Mouse (Mus musculus) brain, adult 10 weeks (tissue): ENCODE measurements around the gene Asl. TPM values are rescaled to one million over a fixed set of nuclear protein-coding genes. Genes with fewer than 3 reads are reported as not detected.

Experiments used
- polyA plus RNA-seq: library from polyadenylated mRNA; stranded (reverse); fragments of 350-450 nt; fragmentation: Illumina TruSeq; extraction: RNeasy Lipid Tissue Mini Kit (QIAGEN cat#74804); gene quantifications from one replicate; pipeline ENCODE4 v1.2.3, GENCODE M21; 2015; ENCODE audit warnings: low read depth, low replicate concordance

Asl gene
- 20.2 TPM for polyA plus RNA-seq

GRCm38 (mm10) chr5:130029142-130029897 is at the start of gene Asl, which contains the start of gene Crcp:
Gene Asl, minus strand, starts transcription at chr5:130029247.
Gene Crcp, plus strand, starts transcription at chr5:130029290.

DNA sequence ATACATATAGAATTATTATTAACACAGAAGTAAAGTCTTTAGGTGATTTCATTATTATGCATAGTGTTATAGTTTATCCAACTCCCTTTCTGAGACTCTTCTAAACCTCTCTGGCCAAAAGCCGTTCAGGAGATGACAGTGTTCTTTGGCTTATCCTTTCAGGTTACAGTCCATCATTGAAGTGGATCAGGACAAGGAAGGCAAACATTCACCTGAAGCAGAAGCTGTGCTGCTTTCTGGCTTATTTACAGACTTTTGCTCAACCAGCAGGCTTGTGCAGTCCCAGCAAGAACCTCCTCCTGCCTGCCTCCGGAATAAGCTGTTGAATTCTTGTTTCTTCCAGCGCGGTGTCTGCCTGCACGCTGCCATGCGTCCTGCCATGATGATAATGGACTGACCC is 44.0 kb upstream of the Asl start, which contains the start of gene Tpst1:
TSS of gene Tpst1 (plus strand) at position 301 of the 400 bp plus-strand sequence.

DNA sequence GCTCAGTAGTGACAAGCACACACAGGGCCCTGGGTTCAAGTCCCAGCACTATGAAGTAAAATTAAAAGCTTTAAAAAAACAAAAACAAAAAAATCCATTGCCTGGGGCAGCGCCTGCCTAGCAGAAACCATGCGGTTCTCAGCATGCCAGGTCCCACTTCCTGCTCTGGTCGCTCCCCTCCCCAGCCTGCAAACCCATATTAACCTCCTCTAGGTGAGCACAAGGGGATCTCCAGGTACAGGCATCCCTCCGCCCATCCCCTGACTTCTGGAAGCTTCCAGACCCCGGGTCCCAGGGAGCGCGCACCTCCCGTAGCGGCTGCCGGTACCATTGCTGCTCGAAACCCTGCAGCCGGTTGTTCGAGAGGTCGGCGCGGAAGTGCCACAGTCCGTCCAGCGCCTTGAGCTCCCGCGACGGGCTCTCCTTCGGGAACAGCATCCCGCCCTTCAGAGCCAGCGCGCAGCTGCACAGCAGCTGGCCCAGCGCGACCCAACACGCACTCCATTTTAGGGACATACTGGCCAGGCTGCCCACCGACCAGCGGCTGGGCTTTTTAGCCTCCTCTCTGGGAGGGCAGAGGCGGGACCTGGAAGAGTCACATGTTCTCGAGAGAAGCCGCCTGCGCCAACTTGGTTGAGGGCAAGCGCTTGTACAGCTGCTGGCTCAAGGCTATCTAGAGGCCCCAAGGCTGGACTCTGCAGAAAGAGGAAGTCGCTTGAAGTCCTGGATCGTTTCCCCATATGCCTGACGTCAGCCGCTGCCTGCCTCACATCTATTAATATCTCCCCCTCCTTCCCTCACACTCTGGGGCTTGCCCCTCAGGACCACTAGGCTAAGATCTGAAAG is 26.5 kb downstream of the Asl start, which contains the start of gene Gusb:
TSS of gene Gusb (minus strand) at position 749 of the 846 bp plus-strand sequence.

Other genes starting within 250 kb of the Asl start
- gene Psph, start 241.8 kb downstream of the Asl start, polyA plus RNA-seq = 29.1 TPM
- 20.4 TPM for gene Sumf2, start 182.3 kb downstream of the Asl start, polyA plus RNA-seq
- 738 TPM for gene Chchd2, start 141.8 kb downstream of the Asl start, polyA plus RNA-seq
- gene Zbed5, start 133.5 kb downstream of the Asl start, polyA plus RNA-seq = 7.1 TPM
- 22.4 TPM for gene Phkg1, start 130.7 kb downstream of the Asl start, polyA plus RNA-seq
- 1.6 TPM for gene Nupr1l, start 120.7 kb downstream of the Asl start, polyA plus RNA-seq
- 47.3 TPM for gene Vkorc1l1, start 87.3 kb downstream of the Asl start, polyA plus RNA-seq
- gene Gusb, start 26.2 kb downstream of the Asl start, polyA plus RNA-seq = 19.3 TPM
- gene Crcp, start within 50 bp of the Asl start, polyA plus RNA-seq = 56.4 TPM
- 40.9 TPM for gene Tpst1, start 44.1 kb upstream of the Asl start, polyA plus RNA-seq
- 8.3 TPM for gene Kctd7, start 115.6 kb upstream of the Asl start, polyA plus RNA-seq
- gene Rabgef1, start 142.6 kb upstream of the Asl start, polyA plus RNA-seq = 48.7 TPM
- 29.4 TPM for gene Tmem248, start 187.8 kb upstream of the Asl start, polyA plus RNA-seq
- gene Sbds, start 226.3 kb upstream of the Asl start, polyA plus RNA-seq = 110 TPM
- 9.8 TPM for gene Tyw1, start 226.4 kb upstream of the Asl start, polyA plus RNA-seq